Mouse (Mus musculus) C2C12 (cell line): ENCODE data around the gene Errfi1.

ENCODE experiments used
- CEBPB ChIP-seq: IDR thresholded peaks from one replicate; pipeline ENCODE4 v1.6.1; 2011; ENCODE audit warnings: low read depth, mild to moderate bottlenecking, control low read depth, moderate library complexity
- CTCF ChIP-seq: IDR thresholded peaks from one replicate; pipeline ENCODE4 v1.5.1; 2011; ENCODE audit not compliant: control insufficient read depth, insufficient read depth, insufficient read length
- FOSL1 ChIP-seq: IDR thresholded peaks from one replicate; pipeline ENCODE4 v1.8.0; 2011; ENCODE audit warnings: mild to moderate bottlenecking, low read length; ENCODE audit not compliant: poor library complexity, insufficient read depth, severe bottlenecking
- MAX ChIP-seq: IDR thresholded peaks from one replicate; pipeline ENCODE4 v1.6.1; 2011; ENCODE audit warnings: mild to moderate bottlenecking, control low read depth
- MYOG ChIP-seq: IDR thresholded peaks from one replicate; pipeline ENCODE4 v1.6.1; 2011; ENCODE audit not compliant: control insufficient read depth, insufficient read length; ENCODE audit errors: extremely low read depth
- USF1 ChIP-seq: IDR thresholded peaks from one replicate; pipeline ENCODE4 v1.6.1; 2011; ENCODE audit warnings: low read depth, mild to moderate bottlenecking, control low read depth, moderate library complexity

GRCm38 (mm10) chr4:150822624-150823023 lies 31.1 kb upstream of the Errfi1 start:
- TF ChIP-seq CTCF = no peak
- no peak for TF ChIP-seq USF1
- TF ChIP-seq MAX = no peak
- no peak for TF ChIP-seq MYOG
- TF ChIP-seq FOSL1 = no peak
- TF ChIP-seq CEBPB = no peak
